16 mouse cellular contexts compared by ENCODE assay signal in the genomic region with DNA sequence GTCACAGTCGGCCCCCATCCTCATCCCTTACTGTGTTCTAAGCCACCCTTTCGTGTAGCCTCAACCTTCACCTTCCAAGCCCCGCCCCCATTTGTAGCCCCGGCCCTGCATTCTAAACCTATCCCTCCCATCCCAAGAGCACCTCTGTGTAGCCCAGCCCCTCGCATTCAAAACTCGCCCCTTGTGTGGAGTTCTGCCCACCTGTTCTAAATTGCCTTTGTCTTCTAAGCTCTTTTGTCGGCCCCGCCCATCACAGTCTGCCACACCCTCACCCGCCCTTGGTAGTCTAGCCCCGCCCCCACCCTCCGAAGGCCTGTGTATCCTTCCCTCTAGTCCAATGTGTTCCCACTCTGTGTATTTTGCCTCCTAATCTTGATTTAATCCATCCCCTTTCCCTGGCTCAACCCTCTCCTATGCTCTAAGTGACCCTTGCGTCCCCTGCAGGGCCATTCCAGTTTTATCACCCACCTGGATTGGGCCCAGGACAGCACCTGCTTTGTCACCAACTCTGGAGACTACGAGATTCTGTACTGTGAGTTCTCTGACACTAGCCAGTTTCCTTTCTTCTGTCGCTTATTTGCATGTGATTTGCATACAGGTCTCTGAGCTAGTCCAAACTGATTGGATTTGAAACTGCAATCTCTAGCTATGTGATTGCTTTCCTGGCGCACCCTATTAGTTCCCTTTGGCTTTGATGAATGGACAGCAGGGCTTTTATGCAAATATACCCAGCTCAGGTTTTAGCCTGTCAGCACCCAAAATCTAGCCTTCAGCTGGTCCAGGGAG. TPM values are rescaled to one million over a fixed set of nuclear protein-coding genes. Genes with fewer than 3 reads are reported as not detected.
DNase-seq lines count a peak whose midpoint lies in the region; ATAC-seq lines count a peak whose summit lies in the region.
"Had no signal": no experiment of that assay in that cellular context is flagged by ENCODE, and none has a peak within 500 bp of the region (broad histone marks: within the 10 kb centered on the region; RNA-seq: fewer than 3 reads in every experiment).

No protein-coding gene starts in this region.

- H3K4me1 ChIP-seq in forebrain, embryonic 13.5 days, result no peaks in the 10 kb centered on the region
- H3K4me1 ChIP-seq in forebrain, embryonic 16.5 days (replicated peaks; ENCODE audit: control insufficient read depth, insufficient read depth, low read length), result no peaks in the 10 kb centered on the region
- no peaks in the 10 kb centered on the region for H3K4me1 ChIP-seq in midbrain, embryonic 14.5 days (ENCODE audit: control insufficient read depth, insufficient read depth, low read length)
- no peaks in the 10 kb centered on the region for H3K4me1 ChIP-seq in midbrain, embryonic 11.5 days (ENCODE audit: control insufficient read depth, insufficient read depth, low read length)
- H3K4me1 ChIP-seq in liver, embryonic 11.5 days (replicated peaks; ENCODE audit: control insufficient read depth, insufficient read depth, low read length), result peaks cover 5% of the 10 kb centered on the region; the same call in 1 of the 2 replicates
- H3K4me1 ChIP-seq: embryonic facial prominence, embryonic 12.5 days; limb, embryonic 10.5 days had no signal

- 0 out of 2 replicates have a peak, but pooled peaks have one; percentile 19 for ATAC-seq in forebrain, embryonic 13.5 days
- no peak for ATAC-seq in forebrain, embryonic 16.5 days
- ATAC-seq in midbrain, embryonic 14.5 days (ENCODE audit: low FRiP score, low TSS enrichment), result 0 out of 2 replicates have a peak, but pooled peaks have one; percentile 8
- no peak for ATAC-seq in midbrain, embryonic 11.5 days (ENCODE audit: low FRiP score)
- peak; percentile 47 for ATAC-seq in liver, embryonic 11.5 days (replicated peaks; ENCODE audit: low FRiP score)
- ATAC-seq: forebrain, embryonic 14.5 days had no signal

- H3K9me3 ChIP-seq in forebrain, embryonic 13.5 days (replicated peaks), result no peaks in the 10 kb centered on the region
- no peaks in the 10 kb centered on the region for H3K9me3 ChIP-seq in forebrain, embryonic 16.5 days (ENCODE audit: control insufficient read depth, low read length)
- no peaks in the 10 kb centered on the region for H3K9me3 ChIP-seq in midbrain, embryonic 14.5 days (ENCODE audit: control insufficient read depth, low read length)
- no peaks in the 10 kb centered on the region for H3K9me3 ChIP-seq in midbrain, embryonic 11.5 days (ENCODE audit: control insufficient read depth, low read length)
- no peaks in the 10 kb centered on the region for H3K9me3 ChIP-seq in liver, embryonic 11.5 days (ENCODE audit: control insufficient read depth, low read length)
- H3K9me3 ChIP-seq: embryonic facial prominence, embryonic 12.5 days; limb, embryonic 10.5 days had no signal

- H3K4me3 ChIP-seq in forebrain, embryonic 13.5 days, result no peak overlapping the region
- no peak overlapping the region for H3K4me3 ChIP-seq in forebrain, embryonic 16.5 days (replicated peaks; ENCODE audit: low read length)
- H3K4me3 ChIP-seq in midbrain, embryonic 14.5 days (replicated peaks; ENCODE audit: low read depth, low read length), result no peak overlapping the region
- no peak overlapping the region for H3K4me3 ChIP-seq in midbrain, embryonic 11.5 days (ENCODE audit: low read depth, low read length)
- no peak overlapping the region for H3K4me3 ChIP-seq in liver, embryonic 11.5 days (ENCODE audit: low read depth, low read length)
- H3K4me3 ChIP-seq: embryonic facial prominence, embryonic 12.5 days; limb, embryonic 10.5 days had no signal

- no peak overlapping the region for H3K9ac ChIP-seq in forebrain, embryonic 13.5 days
- H3K9ac ChIP-seq in forebrain, embryonic 16.5 days (replicated peaks; ENCODE audit: low read depth, low read length), result no peak overlapping the region
- no peak overlapping the region for H3K9ac ChIP-seq in midbrain, embryonic 14.5 days (replicated peaks; ENCODE audit: low read length)
- no peak overlapping the region for H3K9ac ChIP-seq in midbrain, embryonic 11.5 days (ENCODE audit: low read length)
- no peak overlapping the region for H3K9ac ChIP-seq in liver, embryonic 11.5 days (ENCODE audit: low read depth, low read length)
- H3K9ac ChIP-seq: embryonic facial prominence, embryonic 12.5 days; hindbrain, embryonic 14.5 days; lung, embryonic 14.5 days had no signal

- DNase-seq in midbrain, embryonic 14.5 days, result no peak
- no peak for DNase-seq in midbrain, embryonic 11.5 days (ENCODE audit: low spot score, missing footprints)
- no peak for DNase-seq in liver, embryonic 11.5 days (ENCODE audit: low spot score)
- DNase-seq in adrenal gland, postnatal 36 days, result no peak
- DNase-seq in ovary, postnatal 36 days (ENCODE audit: low spot score), result no peak
- no peak for DNase-seq in c-Kit-positive CD71-positive TER-119-positive erythroid progenitor cells, embryonic 14.5 days (ENCODE audit: low spot score)
- DNase-seq: cerebellum, postnatal 10 days; gastrocnemius, postnatal 25 days; lung, embryonic 14.5 days had no signal

- peaks cover 69% of the 10 kb centered on the region for H3K36me3 ChIP-seq in forebrain, embryonic 13.5 days (ENCODE audit: poor library complexity, severe bottlenecking)
- peaks cover 11% of the 10 kb centered on the region for H3K36me3 ChIP-seq in forebrain, embryonic 16.5 days (ENCODE audit: control insufficient read depth, insufficient read depth)
- H3K36me3 ChIP-seq in midbrain, embryonic 14.5 days (ENCODE audit: control insufficient read depth, insufficient read depth, low read length), result peaks cover 53% of the 10 kb centered on the region
- H3K36me3 ChIP-seq in midbrain, embryonic 11.5 days (ENCODE audit: control insufficient read depth, insufficient read depth, low read length), result peaks cover 5% of the 10 kb centered on the region
- peaks cover 5% of the 10 kb centered on the region; the same call in 1 of the 2 replicates for H3K36me3 ChIP-seq in liver, embryonic 11.5 days (ENCODE audit: control insufficient read depth, insufficient read depth, low read length)

- H3K4me2 ChIP-seq in forebrain, embryonic 13.5 days, result no peak overlapping the region
- H3K4me2 ChIP-seq in forebrain, embryonic 16.5 days (ENCODE audit: low read length), result no peak overlapping the region
- H3K4me2 ChIP-seq in midbrain, embryonic 14.5 days (ENCODE audit: low read length), result no peak overlapping the region
- no peak overlapping the region for H3K4me2 ChIP-seq in midbrain, embryonic 11.5 days
- no peak overlapping the region for H3K4me2 ChIP-seq in liver, embryonic 11.5 days
- H3K4me2 ChIP-seq: embryonic facial prominence, embryonic 12.5 days; hindbrain, embryonic 14.5 days; lung, embryonic 14.5 days had no signal

- no peaks in the 10 kb centered on the region for H3K27me3 ChIP-seq in forebrain, embryonic 13.5 days
- no peaks in the 10 kb centered on the region for H3K27me3 ChIP-seq in forebrain, embryonic 16.5 days (replicated peaks; ENCODE audit: control insufficient read depth, insufficient read depth, low read length)
- H3K27me3 ChIP-seq in midbrain, embryonic 14.5 days (ENCODE audit: control insufficient read depth, insufficient read depth, low read length), result no peaks in the 10 kb centered on the region
- H3K27me3 ChIP-seq in midbrain, embryonic 11.5 days (ENCODE audit: control insufficient read depth, insufficient read depth, low read length), result no peaks in the 10 kb centered on the region
- H3K27me3 ChIP-seq in liver, embryonic 11.5 days (replicated peaks; ENCODE audit: control insufficient read depth, insufficient read depth, low read length), result no peaks in the 10 kb centered on the region
- H3K27me3 ChIP-seq: embryonic facial prominence, embryonic 12.5 days had no signal

- no peak overlapping the region for H3K27ac ChIP-seq in forebrain, embryonic 13.5 days
- H3K27ac ChIP-seq in forebrain, embryonic 16.5 days (ENCODE audit: low read length), result no peak overlapping the region
- H3K27ac ChIP-seq in midbrain, embryonic 14.5 days (replicated peaks; ENCODE audit: low read depth, low read length), result no peak overlapping the region
- H3K27ac ChIP-seq in midbrain, embryonic 11.5 days (ENCODE audit: low read depth, low read length), result no peak overlapping the region
- no peak overlapping the region for H3K27ac ChIP-seq in liver, embryonic 11.5 days (ENCODE audit: low read depth, low read length)
- H3K27ac ChIP-seq: embryonic facial prominence, embryonic 12.5 days; hindbrain, embryonic 14.5 days; kidney, postnatal 0 days; limb, embryonic 10.5 days had no signal

- 64% methylated on average over 15 of the region's 15 CpGs for WGBS in forebrain, embryonic 13.5 days
- WGBS in forebrain, embryonic 16.5 days, result 60% methylated on average over 15 of the region's 15 CpGs
- 63% methylated on average over 15 of the region's 15 CpGs for WGBS in midbrain, embryonic 14.5 days
- 69% methylated on average over 15 of the region's 15 CpGs for WGBS in midbrain, embryonic 11.5 days
- 59% methylated on average over 15 of the region's 15 CpGs for WGBS in liver, embryonic 11.5 days

RNA-seq across cellular contexts. Expression of a gene that starts 10.1 kb away (rescaled TPM):
- 1.2 and 1.3 TPM in 2 replicates for polyA plus RNA-seq in forebrain, embryonic 13.5 days (2015; fragmentation: Nextera tagmentation; extraction: Ambion mirVana)
- polyA plus RNA-seq in forebrain, embryonic 16.5 days (2015; fragmentation: Nextera tagmentation; extraction: Ambion mirVana), result 2.5 and 2.7 TPM in 2 replicates
- 1.8 and 2.5 TPM in 2 replicates for polyA plus RNA-seq in midbrain, embryonic 14.5 days (2014; fragmentation: Nextera tagmentation; extraction: Ambion mirVana)
- 1.5 and 1.7 TPM in 2 replicates for polyA plus RNA-seq in midbrain, embryonic 11.5 days (2014; fragmentation: Nextera tagmentation; extraction: Ambion mirVana)
- 1.4 and 1.9 TPM in 2 replicates for polyA plus RNA-seq in liver, embryonic 11.5 days (2014; fragmentation: Nextera tagmentation; extraction: Ambion mirVana)
- 10 to 100 TPM in 1 of 2 experiments, 1 to 10 TPM in 1; 5.9 to 12.9 TPM for total RNA-seq in adrenal gland, postnatal 36 days (2021)

RNA-seq across cellular contexts. Expression of a gene that starts 25.9 kb away (rescaled TPM):
- 42.1 and 47.5 TPM in 2 replicates for polyA plus RNA-seq in forebrain, embryonic 13.5 days (2015; fragmentation: Nextera tagmentation; extraction: Ambion mirVana)
- 43.5 and 43.8 TPM in 2 replicates for polyA plus RNA-seq in forebrain, embryonic 16.5 days (2015; fragmentation: Nextera tagmentation; extraction: Ambion mirVana)
- 33.2 and 35.0 TPM in 2 replicates for polyA plus RNA-seq in midbrain, embryonic 14.5 days (2014; fragmentation: Nextera tagmentation; extraction: Ambion mirVana)
- polyA plus RNA-seq in midbrain, embryonic 11.5 days (2014; fragmentation: Nextera tagmentation; extraction: Ambion mirVana), result 42.4 and 44.0 TPM in 2 replicates
- 31.6 and 33.9 TPM in 2 replicates for polyA plus RNA-seq in liver, embryonic 11.5 days (2014; fragmentation: Nextera tagmentation; extraction: Ambion mirVana)
- total RNA-seq in adrenal gland, postnatal 36 days (2021), result 10 to 100 TPM; 31.7 to 37.4 TPM

RNA-seq across cellular contexts. Expression of a gene that starts 26.0 kb away (rescaled TPM):
- polyA plus RNA-seq in forebrain, embryonic 13.5 days (2015; fragmentation: Nextera tagmentation; extraction: Ambion mirVana), result 6.4 and 7.0 TPM in 2 replicates
- 8.3 and 14.4 TPM in 2 replicates for polyA plus RNA-seq in forebrain, embryonic 16.5 days (2015; fragmentation: Nextera tagmentation; extraction: Ambion mirVana)
- 2.6 and 9.3 TPM in 2 replicates for polyA plus RNA-seq in midbrain, embryonic 14.5 days (2014; fragmentation: Nextera tagmentation; extraction: Ambion mirVana)
- polyA plus RNA-seq in midbrain, embryonic 11.5 days (2014; fragmentation: Nextera tagmentation; extraction: Ambion mirVana), result 1.5 and 1.9 TPM in 2 replicates
- polyA plus RNA-seq in liver, embryonic 11.5 days (2014; fragmentation: Nextera tagmentation; extraction: Ambion mirVana), result 2.7 and 3.8 TPM in 2 replicates
- 10 to 100 TPM; 45.2 to 65.2 TPM for total RNA-seq in adrenal gland, postnatal 36 days (2021)

RNA-seq across cellular contexts. Expression of a gene that starts 36.3 kb away (rescaled TPM):
- polyA plus RNA-seq in forebrain, embryonic 13.5 days (2015; fragmentation: Nextera tagmentation; extraction: Ambion mirVana), result 5.2 and 6.6 TPM in 2 replicates
- 21.8 and 32.1 TPM in 2 replicates for polyA plus RNA-seq in forebrain, embryonic 16.5 days (2015; fragmentation: Nextera tagmentation; extraction: Ambion mirVana)
- polyA plus RNA-seq in midbrain, embryonic 14.5 days (2014; fragmentation: Nextera tagmentation; extraction: Ambion mirVana), result 2.6 and 3.1 TPM in 2 replicates
- 0.58 and 0.75 TPM in 2 replicates for polyA plus RNA-seq in midbrain, embryonic 11.5 days (2014; fragmentation: Nextera tagmentation; extraction: Ambion mirVana)
- 0.69 and 0.73 TPM in 2 replicates for polyA plus RNA-seq in liver, embryonic 11.5 days (2014; fragmentation: Nextera tagmentation; extraction: Ambion mirVana)
- under 1 TPM; 0.40 to 0.56 TPM for total RNA-seq in adrenal gland, postnatal 36 days (2021)
- total RNA-seq: gastrocnemius, postnatal 25 days had no signal

RNA-seq across cellular contexts. Expression of a gene that starts 52.7 kb away (rescaled TPM):
- polyA plus RNA-seq in forebrain, embryonic 13.5 days (2015; fragmentation: Nextera tagmentation; extraction: Ambion mirVana), result 159 and 164 TPM in 2 replicates
- 116 and 118 TPM in 2 replicates for polyA plus RNA-seq in forebrain, embryonic 16.5 days (2015; fragmentation: Nextera tagmentation; extraction: Ambion mirVana)
- polyA plus RNA-seq in midbrain, embryonic 14.5 days (2014; fragmentation: Nextera tagmentation; extraction: Ambion mirVana), result 112 and 130 TPM in 2 replicates
- 156 and 160 TPM in 2 replicates for polyA plus RNA-seq in midbrain, embryonic 11.5 days (2014; fragmentation: Nextera tagmentation; extraction: Ambion mirVana)
- 140 and 158 TPM in 2 replicates for polyA plus RNA-seq in liver, embryonic 11.5 days (2014; fragmentation: Nextera tagmentation; extraction: Ambion mirVana)
- total RNA-seq in adrenal gland, postnatal 36 days (2021), result 100 to 1,000 TPM in 1 of 2 experiments, 10 to 100 TPM in 1; 96.5 to 105 TPM

Comparison
In these comparisons a context has a peak if more than half of its experiments do, and no peak if none do; other contexts are left out.
1. ATAC-seq: peak in forebrain, embryonic 13.5 days (single experiment), midbrain, embryonic 14.5 days (single experiment) and liver, embryonic 11.5 days (single experiment); none in forebrain, embryonic 16.5 days (single experiment) and midbrain, embryonic 11.5 days (single experiment).